Mouse (Mus musculus) embryonic stem cell, embryonic (primary cell): ENCODE results near the gene Pef1.

ENCODE experiments used
- CTCF ChIA-PET, 4 experiments: fragments of 300-600 bp in 2 of 4; fragments of 350-600 bp in 2 of 4; sonication (Branson Sonifier 250); formaldehyde crosslinking; loops; one replicate each; lab custom pipeline; 2022; ENCODE audit warnings: inconsistent platforms in 2 of 4; lab: Charles Lee
- POLR2A ChIA-PET, 4 experiments: fragments of 300-600 bp in 2 of 4; fragments of 350-600 bp in 2 of 4; sonication (Branson Sonifier 250); formaldehyde crosslinking; loops; one replicate each; lab custom pipeline; 2022; ENCODE audit warnings: antibody characterized with exemption in 4 of 4, inconsistent platforms in 1 of 4; lab: Charles Lee

The Pef1 gene

DNA sequence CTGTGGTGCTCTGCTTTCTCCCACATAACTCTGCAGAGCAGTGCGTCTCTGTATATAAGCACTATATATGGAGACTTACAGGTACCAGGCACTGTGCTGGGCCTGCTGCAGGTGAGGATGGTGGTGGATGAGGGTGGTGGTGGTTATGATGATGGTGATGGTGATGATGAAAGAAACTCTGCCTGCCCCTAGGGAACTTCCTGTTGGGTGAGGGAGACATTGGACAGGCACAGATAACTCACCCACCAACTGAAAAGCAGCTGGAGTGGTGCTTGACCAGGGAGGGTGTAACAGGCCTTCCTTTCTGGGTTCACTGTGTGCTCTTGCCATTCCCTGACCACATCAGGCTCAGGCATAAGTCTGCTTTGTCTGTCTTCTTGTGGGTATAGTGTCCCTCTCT lies 10.4 kb downstream of the Pef1 start:
- ChIA-PET CTCF (interaction anchor here (0.6 to 1.5 kb wide), 4 partner anchors 9 to 76 kb away, joined by 3 to 6 read pairs (median 3); no protein-coding TSS in a partner anchor), POLR2A (interaction anchor here in 3 of 4 experiments (0.7 to 5.9 kb wide), 6 partner anchors 9 to 17 kb away, joined by 3 to 52 read pairs (median 4); partner anchors contain the start of gene Pef1 (in 2 of the 3))

DNA sequence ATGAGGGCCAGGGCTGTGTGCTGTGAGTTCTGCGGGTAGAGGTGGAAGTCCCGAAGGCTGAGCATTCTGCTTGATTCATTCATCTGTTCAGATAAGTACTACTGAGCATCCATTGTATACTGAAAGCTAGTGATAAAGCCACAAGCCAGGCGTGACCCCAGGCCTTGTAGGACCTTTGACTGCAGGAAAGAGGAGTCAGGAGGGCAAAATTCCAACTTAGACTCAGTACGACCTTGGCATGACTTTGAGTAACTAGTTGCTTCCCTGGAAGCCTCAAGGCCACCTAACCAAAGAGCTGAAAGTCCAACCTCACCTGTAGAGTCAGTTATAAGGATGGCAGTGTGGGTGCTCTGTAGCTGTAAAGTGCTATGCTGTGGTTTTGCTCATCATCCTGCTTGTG lies 18.4 kb downstream of the Pef1 start:
- ChIA-PET POLR2A (interaction anchor here (0.5 to 9.0 kb wide), 10 partner anchors 8 to 239 kb away, joined by 3 to 55 read pairs (median 4); partner anchors contain the start of genes Pef1 (in 3 of the 4), Snrnp40 (in 1 of the 4) and Zcchc17 (in 1 of the 4)), CTCF (interaction anchor here in 1 of 4 experiments (1.2 to 1.9 kb wide), 2 partner anchors 14 to 119 kb away, joined by 4 to 5 read pairs; no protein-coding TSS in a partner anchor)

DNA sequence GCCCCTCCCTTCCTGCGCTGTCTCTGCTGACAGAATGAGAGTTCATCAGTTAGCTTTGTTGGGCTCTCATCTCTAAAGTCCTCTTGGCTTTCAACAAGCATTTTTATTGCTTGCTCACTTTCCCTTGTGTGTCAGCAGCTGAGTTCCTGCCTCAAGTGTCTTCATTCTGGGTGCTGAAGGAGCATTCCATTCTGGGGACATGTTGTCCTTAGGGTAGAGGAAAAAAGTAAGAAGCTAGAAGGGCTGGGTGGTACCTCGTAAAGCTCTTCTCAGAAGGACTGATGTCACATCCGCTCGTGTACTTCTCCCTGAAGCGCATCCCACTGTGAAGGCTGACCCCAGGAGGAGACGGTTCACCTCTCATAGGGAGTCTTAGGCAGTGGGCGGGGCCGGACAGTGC lies 19.2 kb downstream of the Pef1 start:
- CTCF ChIA-PET: interaction anchor here in 2 of 4 experiments (0.6 to 1.9 kb wide), 10 partner anchors 9 to 144 kb away, joined by 3 to 5 read pairs (median 4); partner anchors contain the start of gene Pef1 (in 1 of the 2)
- POLR2A ChIA-PET: interaction anchor here in 3 of 4 experiments (0.7 to 9.0 kb wide), 21 partner anchors 9 to 399 kb away, joined by 3 to 55 read pairs (median 4); partner anchors contain the start of genes Pef1 (in 3 of the 3), Hcrtr1 (in 1 of the 3), Snrnp40 (in 1 of the 3) and Tinagl1 (in 1 of the 3)

DNA sequence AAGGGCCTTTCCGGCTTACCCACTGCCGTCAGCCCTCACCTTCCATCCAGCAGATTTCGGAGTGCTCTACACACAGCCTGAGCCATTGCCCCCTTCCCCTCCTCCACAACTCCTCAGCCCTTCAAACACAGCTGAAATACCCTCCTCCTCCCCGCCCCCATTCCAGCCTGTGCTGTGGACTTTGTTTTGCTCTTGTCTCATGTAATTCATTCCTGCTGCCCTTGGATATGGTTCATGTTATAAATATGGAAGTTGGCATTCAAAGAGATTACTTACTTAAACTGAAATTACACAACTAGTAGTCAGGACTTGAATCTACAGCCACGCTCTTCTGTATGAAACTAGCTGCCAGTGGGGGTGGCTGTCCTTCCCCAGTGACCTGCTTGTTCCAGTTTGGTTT lies 20.7 kb downstream of the Pef1 start:
- CTCF ChIA-PET: interaction anchor here in 3 of 4 experiments (0.6 to 1.8 kb wide), 9 partner anchors 8 to 1347 kb away, joined by 3 to 6 read pairs (median 3); partner anchors contain the start of gene Pef1 (in 1 of the 3)

DNA sequence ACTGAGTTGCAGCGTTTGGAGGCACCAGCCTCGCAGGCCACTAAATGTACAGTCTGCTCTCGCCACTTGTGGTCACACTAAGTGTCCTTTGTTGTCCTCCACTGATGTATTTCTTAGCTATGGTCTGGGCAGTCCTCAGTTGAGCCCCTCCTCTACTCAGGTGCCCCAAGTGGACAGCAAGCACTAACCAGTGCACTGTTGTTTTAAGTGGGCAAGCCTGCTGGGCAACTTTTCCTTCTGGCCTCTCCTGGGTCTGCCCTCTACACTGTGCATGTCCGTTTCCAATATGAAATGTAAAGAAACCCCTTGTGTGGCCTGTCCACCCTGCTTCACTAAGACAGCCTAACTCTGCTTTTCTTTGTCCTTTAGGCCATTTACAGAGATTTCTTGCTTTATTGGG lies 21.8 kb downstream of the Pef1 start:
- CTCF ChIA-PET: interaction anchor here in 1 of 4 experiments (1.8 kb wide), 1 partner anchor 22 kb away, joined by 6 read pairs; the partner anchor contains the start of gene Pef1

More for the DNA sequence above, 20.7 kb downstream of the Pef1 start:
- POLR2A ChIA-PET: interaction anchor here (0.6 to 9.0 kb wide), 12 partner anchors 11 to 189 kb away, joined by 3 to 55 read pairs (median 5); partner anchors contain the start of gene Pef1 (in 3 of the 4)

DNA sequence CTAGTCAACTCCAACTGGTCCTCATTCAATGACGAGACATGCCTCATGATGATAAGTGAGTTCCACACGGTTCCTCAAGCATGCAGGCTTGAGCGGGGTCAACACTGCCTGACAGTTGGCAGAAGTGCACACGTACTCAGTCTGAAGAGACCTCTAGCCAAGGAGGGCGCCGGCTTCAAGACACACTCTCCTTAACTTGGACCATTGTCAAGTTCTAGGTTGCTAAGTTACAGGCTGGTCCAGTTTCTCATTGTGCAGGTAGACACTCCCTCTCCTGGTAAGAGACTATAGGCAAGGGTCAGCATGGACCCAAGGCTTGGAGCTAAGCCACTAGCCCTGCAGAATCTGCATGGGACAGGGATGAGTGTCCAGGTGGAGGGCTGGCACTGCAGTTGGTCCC lies 22.8 kb downstream of the Pef1 start:
- CTCF ChIA-PET: interaction anchor here in 2 of 4 experiments (0.6 to 2.2 kb wide), 4 partner anchors 38 to 404 kb away, joined by 4 to 8 read pairs (median 6); no protein-coding TSS in a partner anchor
- POLR2A ChIA-PET: interaction anchor here in 2 of 4 experiments (0.9 to 3.5 kb wide), 9 partner anchors 18 to 664 kb away, joined by 3 to 13 read pairs (median 4); partner anchors contain the start of genes Bsdc1 (in 1 of the 2), Pef1 (in 1 of the 2), Snrnp40 (in 1 of the 2) and Zcchc17 (in 1 of the 2)

More for the DNA sequence above, 21.8 kb downstream of the Pef1 start:
- POLR2A ChIA-PET: interaction anchor here in 2 of 4 experiments (1.2 to 3.9 kb wide), 4 partner anchors 16 to 48 kb away, joined by 3 to 45 read pairs (median 20); partner anchors contain the start of gene Pef1 (in 2 of the 2)

DNA sequence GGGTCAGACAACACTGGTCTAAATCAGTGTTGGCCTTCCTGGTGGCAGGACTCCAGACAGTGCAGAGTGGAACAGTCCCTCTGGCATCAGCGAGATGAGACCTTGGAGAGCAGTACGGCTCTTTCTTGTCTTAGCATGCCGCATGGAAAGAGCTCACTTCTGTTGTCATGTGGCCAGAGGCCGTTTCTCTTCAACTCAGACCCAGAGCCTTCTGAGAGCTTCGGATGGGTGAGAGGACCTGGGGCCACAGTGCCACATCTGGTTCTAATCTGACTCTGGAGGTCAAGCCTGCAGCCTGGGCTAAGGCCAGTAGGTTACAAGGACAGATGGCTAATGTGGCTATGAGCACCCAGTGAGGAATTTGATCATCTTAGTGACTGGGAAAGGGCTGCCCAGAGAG lies 23.6 kb downstream of the Pef1 start:
- ChIA-PET CTCF (interaction anchor here in 3 of 4 experiments (0.5 to 2.2 kb wide), 10 partner anchors 18 to 569 kb away, joined by 3 to 7 read pairs (median 4); partner anchors contain the start of gene Txlna (in 1 of the 3)), POLR2A (interaction anchor here (0.6 to 3.5 kb wide), 19 partner anchors 9 to 665 kb away, joined by 3 to 31 read pairs (median 4); partner anchors contain the start of genes Pef1 (in 3 of the 4), Bsdc1 (in 1 of the 4), Snrnp40 (in 1 of the 4) and Tinagl1 (in 1 of the 4))

DNA sequence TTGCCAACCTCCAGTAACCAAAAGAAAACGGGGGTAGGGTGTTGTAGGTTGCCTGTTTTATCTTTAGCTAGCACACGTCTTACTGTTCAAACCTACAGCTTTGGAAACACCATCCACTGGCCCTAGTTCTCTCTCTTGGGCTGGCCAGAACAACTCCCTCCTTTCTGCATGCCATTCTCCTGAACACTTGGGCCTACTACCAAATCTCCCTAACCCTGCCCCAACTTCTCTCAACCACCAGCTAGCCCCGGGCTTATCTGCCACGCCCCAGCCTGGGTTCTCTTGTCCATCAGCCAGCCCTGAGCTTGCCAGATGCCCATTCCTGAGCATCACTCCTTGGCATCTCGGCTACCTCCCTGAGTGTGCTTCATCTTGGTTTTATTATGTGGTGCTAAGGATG lies 26.5 kb downstream of the Pef1 start:
- POLR2A ChIA-PET: interaction anchor here in 2 of 4 experiments (1.2 to 2.2 kb wide), 2 partner anchors 27 kb away, joined by 3 to 7 read pairs; partner anchors contain the start of gene Pef1 (in 2 of the 2)
- CTCF ChIA-PET: no interaction called here

DNA sequence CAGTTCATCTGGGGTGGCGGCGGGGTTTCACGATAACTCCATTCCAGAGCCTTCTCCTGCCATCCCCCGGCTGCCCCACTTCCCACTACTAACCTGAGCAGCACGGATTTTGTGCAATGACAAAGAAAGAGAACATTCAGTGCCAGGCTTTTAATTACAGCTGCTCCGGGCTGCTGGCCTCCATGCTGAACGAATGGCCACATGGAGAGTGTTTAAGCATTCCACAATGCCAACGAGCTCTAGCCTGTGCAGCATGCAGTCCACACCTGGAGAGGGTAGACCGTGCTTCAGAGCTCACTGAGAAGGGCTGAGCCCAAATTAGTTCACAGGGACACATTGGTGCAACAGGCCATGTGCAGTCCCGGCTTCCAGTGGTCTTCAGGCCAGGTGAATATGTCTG lies 27.7 kb downstream of the Pef1 start:
- ChIA-PET POLR2A (interaction anchor here in 3 of 4 experiments (0.7 to 2.2 kb wide), 8 partner anchors 8 to 28 kb away, joined by 3 to 10 read pairs (median 6); partner anchors contain the start of gene Pef1 (in 3 of the 3)), CTCF (interaction anchor here in 2 of 4 experiments (1.0 to 1.3 kb wide), 5 partner anchors 8 to 59 kb away, joined by 3 to 6 read pairs (median 4); partner anchors contain the start of genes Hcrtr1 (in 1 of the 2) and Pef1 (in 1 of the 2))

DNA sequence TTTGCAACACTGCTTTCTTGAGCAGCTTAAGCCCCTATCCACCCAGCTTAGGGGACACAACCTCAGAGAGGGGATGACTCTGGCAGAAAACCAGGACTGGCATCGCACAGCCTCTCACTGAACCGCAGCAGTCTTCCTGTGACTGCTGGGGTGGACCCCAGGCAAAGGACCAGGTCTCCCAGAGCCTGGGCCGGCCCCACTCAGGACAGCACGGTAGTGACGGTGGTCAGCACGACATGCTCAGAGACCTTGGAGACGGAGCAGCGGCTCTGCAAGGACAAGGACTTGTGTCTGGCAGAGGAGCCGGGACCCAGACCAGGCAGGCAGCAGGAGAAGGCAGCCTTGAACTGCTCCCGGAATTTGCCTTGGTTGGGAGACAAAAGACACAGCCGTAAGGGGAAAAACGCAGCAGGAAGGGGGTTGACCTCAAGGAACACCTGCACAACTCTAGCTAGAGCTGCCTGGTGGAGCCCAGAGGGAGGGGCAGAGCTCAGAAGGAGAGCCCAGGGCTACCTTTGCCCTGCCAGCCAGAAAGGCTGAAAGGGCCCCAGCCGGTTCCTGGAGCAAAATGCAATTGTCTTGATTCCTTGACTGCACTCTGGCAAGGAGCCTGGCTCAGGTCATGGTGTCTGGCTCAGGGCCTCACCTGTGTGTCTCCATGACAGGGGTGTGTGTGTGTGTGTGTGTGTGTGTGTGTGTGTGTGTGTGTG lies 28.4 kb downstream of the Pef1 start:
- POLR2A ChIA-PET: interaction anchor here in 3 of 4 experiments (0.6 to 1.7 kb wide), 15 partner anchors 9 to 776 kb away, joined by 3 to 10 read pairs (median 4); partner anchors contain the start of genes Pef1 (in 3 of the 3) and Hcrtr1 (in 1 of the 3)
- CTCF ChIA-PET: interaction anchor here in 2 of 4 experiments (0.6 to 1.3 kb wide), 6 partner anchors 8 to 58 kb away, joined by 3 to 12 read pairs (median 4); partner anchors contain the start of genes Hcrtr1 (in 1 of the 2) and Pef1 (in 1 of the 2)

DNA sequence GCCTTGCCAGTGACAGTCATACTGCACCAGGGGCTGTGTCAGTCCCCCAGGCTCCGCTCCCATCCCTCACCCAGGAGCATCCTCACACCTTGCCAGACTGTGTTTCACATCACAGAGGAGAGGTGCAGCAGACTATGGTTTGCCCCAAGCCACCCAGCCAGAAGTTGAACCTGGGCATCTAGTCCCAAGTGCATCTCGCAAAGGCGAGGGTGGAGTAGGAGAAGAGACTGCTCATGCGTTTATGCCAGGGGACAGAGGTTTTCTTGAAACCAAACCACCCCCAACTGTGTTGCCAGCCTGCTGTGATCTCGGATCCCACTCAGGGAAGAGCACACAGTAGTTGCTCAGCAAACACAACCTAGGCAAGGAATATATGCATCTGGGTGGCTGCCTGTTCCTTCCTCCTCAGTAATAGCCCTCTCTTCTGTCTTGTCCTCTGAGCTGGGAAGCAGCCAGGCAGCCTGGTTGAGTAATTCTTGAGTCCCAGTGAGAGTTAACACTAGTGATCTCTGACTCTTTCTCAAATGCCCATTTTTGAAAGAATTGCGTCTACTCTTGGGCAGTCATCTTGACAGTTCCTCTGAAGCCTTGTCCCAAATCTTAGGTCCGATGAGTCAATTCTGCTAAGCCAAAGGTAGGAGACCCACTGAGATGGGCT lies 29.2 kb downstream of the Pef1 start:
- CTCF ChIA-PET: interaction anchor here in 2 of 4 experiments (0.6 to 1.3 kb wide), 2 partner anchors 8 to 38 kb away, joined by 6 to 12 read pairs; partner anchors contain the start of gene Hcrtr1 (in 1 of the 2)
- POLR2A ChIA-PET: interaction anchor here in 3 of 4 experiments (0.6 to 1.7 kb wide), 7 partner anchors 8 to 776 kb away, joined by 3 to 10 read pairs (median 4); partner anchors contain the start of genes Hcrtr1 (in 1 of the 3) and Pef1 (in 1 of the 3)

DNA sequence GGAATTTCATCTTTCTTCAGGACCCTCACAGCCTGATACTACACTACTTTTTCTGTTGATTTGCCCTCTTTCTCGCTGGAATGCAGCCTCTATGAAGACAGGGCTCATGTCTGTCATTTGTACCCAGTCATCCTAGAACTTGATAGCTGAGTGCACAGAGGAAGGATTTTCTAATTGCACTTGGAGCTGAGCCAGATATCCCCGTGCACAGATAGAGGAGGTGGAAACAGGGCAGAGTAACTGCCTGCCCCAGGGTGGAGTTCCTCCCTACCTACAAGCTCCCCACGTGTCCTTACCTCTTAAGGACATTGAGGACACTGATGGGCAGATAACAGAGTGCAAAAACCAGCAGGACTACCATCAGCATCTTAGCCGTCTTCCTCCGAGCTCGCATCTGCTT lies 31.0 kb downstream of the Pef1 start:
- ChIA-PET CTCF (interaction anchor here in 2 of 4 experiments (0.6 to 0.7 kb wide), 2 partner anchors 158 to 717 kb away, joined by 3 to 9 read pairs; no protein-coding TSS in a partner anchor), POLR2A (interaction anchor here in 3 of 4 experiments (0.5 to 1.7 kb wide), 6 partner anchors 11 to 664 kb away, joined by 3 to 5 read pairs (median 3); partner anchors contain the start of gene Pef1 (in 1 of the 3))

DNA sequence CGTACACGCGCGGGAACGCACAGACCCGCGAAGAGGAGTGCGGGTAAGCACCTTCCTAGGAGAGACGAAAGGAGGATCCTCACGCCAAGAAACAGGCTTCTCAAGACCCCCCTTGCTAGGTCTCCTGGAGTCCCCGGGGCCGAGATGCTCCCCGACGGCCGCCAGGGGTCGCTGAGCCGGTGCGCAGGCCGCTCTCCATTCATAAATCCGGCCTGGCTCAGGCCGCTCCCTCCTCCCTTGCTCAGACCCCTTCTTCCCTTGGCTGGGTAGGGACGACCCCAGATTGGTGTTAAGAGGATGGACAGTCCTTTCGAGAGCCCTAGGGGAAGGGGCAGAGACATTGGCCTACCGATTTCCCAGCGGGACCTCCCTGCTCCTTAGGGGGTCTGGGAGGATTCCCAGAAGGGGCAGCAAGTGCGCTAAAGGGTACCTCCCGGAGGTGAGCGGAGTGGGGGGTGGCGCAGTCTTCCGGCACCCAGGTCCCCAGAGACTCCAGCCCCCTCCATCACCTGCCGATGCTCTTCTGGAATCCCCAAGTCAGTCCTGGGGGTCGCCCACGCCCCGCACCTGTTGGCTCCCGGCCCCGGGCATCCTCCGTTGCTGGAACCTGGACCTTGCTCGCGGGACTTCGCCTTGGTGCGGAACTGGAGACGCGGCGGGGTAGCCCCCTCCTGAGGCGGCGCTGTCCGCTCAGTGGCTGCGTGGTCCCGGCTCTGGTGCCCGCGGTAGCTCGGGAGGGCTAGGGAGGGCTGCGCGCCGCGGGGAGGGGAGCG lies 36.3 kb downstream of the Pef1 start:
- POLR2A ChIA-PET: interaction anchor here in 3 of 4 experiments (0.6 to 1.4 kb wide), 11 partner anchors 8 to 395 kb away, joined by 3 to 4 read pairs (median 3); partner anchors contain the start of genes Gm10570 (in 1 of the 3), Pef1 (in 1 of the 3) and Tinagl1 (in 1 of the 3)

DNA sequence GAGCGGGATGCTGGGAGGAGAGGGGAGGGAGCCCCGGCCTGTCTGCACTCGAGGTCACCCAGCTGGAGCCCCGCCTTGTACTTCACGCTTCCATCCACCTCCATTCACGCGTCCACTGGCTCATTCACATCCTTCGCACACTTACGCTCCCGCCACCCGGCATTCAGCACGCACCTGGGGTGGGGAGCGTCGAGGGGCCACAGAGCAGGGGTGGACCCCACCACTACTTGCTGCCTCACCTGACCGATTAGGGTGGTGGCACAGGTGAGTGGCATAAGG lies 36.8 kb downstream of the Pef1 start, which contains the start of gene Hcrtr1:
TSS of gene Hcrtr1 (minus strand) at position 146 of the 279 bp plus-strand sequence.
- ChIA-PET CTCF (interaction anchor here (0.6 to 1.6 kb wide), 8 partner anchors 8 to 60 kb away, joined by 3 to 7 read pairs (median 4); partner anchors contain the start of genes Pef1 (in 1 of the 4) and Tinagl1 (in 1 of the 4)), POLR2A (interaction anchor here in 3 of 4 experiments (0.6 to 1.4 kb wide), 10 partner anchors 8 to 395 kb away, joined by 3 to 4 read pairs (median 3); partner anchors contain the start of genes Gm10570 (in 1 of the 3), Pef1 (in 1 of the 3) and Tinagl1 (in 1 of the 3))

More for the DNA sequence above, 36.3 kb downstream of the Pef1 start:
- CTCF ChIA-PET: interaction anchor here (0.6 to 1.6 kb wide), 12 partner anchors 8 to 200 kb away, joined by 3 to 7 read pairs (median 4); partner anchors contain the start of gene Tinagl1 (in 2 of the 4)

DNA sequence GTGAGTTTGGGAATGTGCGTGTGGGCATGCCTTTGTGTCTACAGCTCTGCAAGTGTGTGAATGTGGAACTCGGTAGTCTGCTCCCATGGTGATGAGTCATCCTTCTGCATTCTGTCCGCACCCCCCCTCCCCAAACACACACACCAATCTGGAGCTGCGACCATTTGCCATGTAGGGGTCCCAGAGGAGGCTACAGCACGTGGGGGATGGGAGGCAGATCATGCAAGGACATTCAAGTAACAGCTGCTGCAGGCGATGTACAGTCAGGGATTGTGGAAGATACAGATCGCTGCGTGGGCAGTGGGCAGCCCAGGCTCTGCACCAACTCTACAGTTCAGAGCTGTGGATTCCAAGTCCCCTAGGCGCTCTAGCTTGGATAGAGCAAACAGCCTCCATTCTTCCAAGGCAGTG lies 38.6 kb downstream of the Pef1 start:
- POLR2A ChIA-PET: interaction anchor here in 3 of 4 experiments (0.7 to 1.3 kb wide), 5 partner anchors 20 to 39 kb away, joined by 3 to 5 read pairs (median 3); partner anchors contain the start of gene Pef1 (in 1 of the 3)
- CTCF ChIA-PET: interaction anchor here in 1 of 4 experiments (1.7 kb wide), 1 partner anchor 48 kb away, joined by 10 read pairs; no protein-coding TSS in a partner anchor
